Mouse (Mus musculus): Measurements from ENCODE around the gene Prss28.

The Prss28 gene

DNA sequence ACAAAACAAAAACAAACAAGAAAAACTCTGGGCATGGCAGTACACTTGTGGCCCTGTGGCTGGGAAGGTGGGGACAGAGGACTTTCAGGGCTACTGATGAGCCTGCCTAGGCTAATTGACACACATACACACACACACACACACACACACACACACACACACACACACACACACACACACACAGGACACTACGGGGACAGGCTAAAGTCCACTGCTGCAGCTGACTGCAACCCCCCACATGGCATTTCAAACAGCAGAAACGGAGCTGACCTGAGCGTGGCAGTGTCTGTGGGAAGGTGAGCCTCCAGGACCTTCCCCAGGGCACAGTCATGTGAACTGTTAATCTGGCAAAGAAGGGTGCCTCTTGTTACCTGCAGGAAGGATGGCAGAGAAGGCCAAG lies 33.0 kb downstream of the Prss28 start:
- no peak for DNase-seq (ENCODE audit: low spot score in 2 of 2)

DNA sequence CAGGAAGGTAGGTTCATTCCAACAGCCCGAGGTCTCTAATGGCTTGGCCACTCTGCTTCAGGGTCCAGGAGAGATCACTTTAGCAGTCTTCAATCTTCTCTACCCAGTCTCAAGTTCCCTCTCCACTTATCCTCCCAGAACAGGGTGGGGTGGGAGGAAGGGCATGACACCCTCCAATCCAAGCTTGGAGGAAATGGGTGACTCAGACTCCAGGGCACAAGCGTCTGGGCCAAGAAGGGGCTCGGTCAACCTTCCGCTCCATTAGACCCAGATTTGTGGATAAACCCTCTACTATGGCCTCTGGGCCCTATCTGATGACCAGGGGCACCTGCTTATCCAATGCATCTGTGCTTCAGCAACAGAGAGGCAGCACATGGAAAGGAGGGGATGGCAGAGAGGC lies 37.0 kb downstream of the Prss28 start, which contains the start of gene Tpsab1:
TSS of gene Tpsab1 (minus strand) at position 101 of the 400 bp plus-strand sequence.
- DNase-seq (ENCODE audit: low spot score in 2 of 2): no peak

DNA sequence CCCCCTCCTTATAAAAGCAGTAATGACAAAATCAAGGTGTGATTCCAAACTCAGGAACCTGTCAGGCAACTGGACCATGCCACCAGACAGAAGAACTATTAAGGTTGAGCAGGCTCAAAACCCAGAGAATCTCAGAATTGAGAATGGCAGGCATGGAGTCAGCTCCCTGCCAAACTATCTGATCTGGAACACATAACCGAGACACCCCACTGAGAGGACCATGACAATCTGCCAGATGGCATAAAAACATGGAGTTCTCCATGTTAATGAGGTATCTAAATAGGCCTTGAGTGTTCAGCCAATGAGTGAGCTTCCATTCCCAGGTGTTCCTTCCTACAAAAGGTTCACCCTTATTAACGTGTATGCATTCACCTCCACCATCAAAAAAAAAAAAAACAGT lies 52.8 kb downstream of the Prss28 start:
- DNase-seq (ENCODE audit: low spot score in 2 of 2): no peak
